Mouse (Mus musculus) thymus, postnatal 4 days (tissue): ENCODE results near the gene Zfp872.
"Not testable (repeated sequence)": the region's sequence is repeated elsewhere in the genome, so short reads cannot be mapped to it uniquely, and the experiment has no call there.

Experiments used
- DNase-seq: peaks from one replicate; pipeline ENCODE4 v3.0.0; 2021

The Zfp872 gene

GRCm38 (mm10) chr9:22172318-22172717, 15.6 kb upstream of the Zfp872 start:
- DNase-seq, result no peak

GRCm38 (mm10) chr9:22196412-22196811, 8.5 kb downstream of the Zfp872 start:
- no peak for DNase-seq

- no peak for DNase-seq
Measured at GRCm38 (mm10) chr9:22213785-22214194, 25.9 kb downstream of the Zfp872 start.

GRCm38 (mm10) chr9:22214549-22214948, 26.7 kb downstream of the Zfp872 start:
- DNase-seq, result no peak

GRCm38 (mm10) chr9:22216705-22217104, 28.8 kb downstream of the Zfp872 start:
- DNase-seq, result no peak

GRCm38 (mm10) chr9:22217858-22218493, 30.1 kb downstream of the Zfp872 start:
- DNase-seq, result no peak

GRCm38 (mm10) chr9:22224066-22224465, 36.2 kb downstream of the Zfp872 start:
- DNase-seq, result no peak

- DNase-seq, result peak; percentile 75
Measured at GRCm38 (mm10) chr9:22224536-22225503, 36.9 kb downstream of the Zfp872 start.

GRCm38 (mm10) chr9:22225581-22226388, 37.9 kb downstream of the Zfp872 start, which contains the start of gene Zfp809:
TSS of gene Zfp809 (plus strand) at chr9:22225714.
- DNase-seq, result peak; percentile 100

- not testable (repeated sequence) for DNase-seq
Measured at GRCm38 (mm10) chr9:22226389-22226673, 38.4 kb downstream of the Zfp872 start.

- no peak for DNase-seq
Measured at GRCm38 (mm10) chr9:22226846-22227245, 39.0 kb downstream of the Zfp872 start.

- no peak for DNase-seq
Measured at GRCm38 (mm10) chr9:22229386-22230026, 41.6 kb downstream of the Zfp872 start.

GRCm38 (mm10) chr9:22230061-22230460, 42.2 kb downstream of the Zfp872 start:
- no peak for DNase-seq

GRCm38 (mm10) chr9:22230556-22230955, 42.7 kb downstream of the Zfp872 start:
- DNase-seq, result no peak

GRCm38 (mm10) chr9:22240001-22240400, 52.1 kb downstream of the Zfp872 start:
- DNase-seq, result no peak

GRCm38 (mm10) chr9:22244242-22244641, 56.4 kb downstream of the Zfp872 start:
- DNase-seq, result no peak
